Mouse (Mus musculus) megakaryocyte, embryonic 14.5 days (primary cell): ENCODE measurements around the gene Smim24. TPM values are rescaled to one million over a fixed set of nuclear protein-coding genes. Genes with fewer than 3 reads are reported as not detected.

Experiments
- H3K27me3 ChIP-seq: replicated peaks from 2 replicates; pipeline ENCODE3; 2012; ENCODE audit warnings: inconsistent platforms
- H3K36me3 ChIP-seq: replicated peaks from 2 replicates; pipeline ENCODE3; 2012; ENCODE audit warnings: low read length, inconsistent platforms, mixed read lengths
- H3K4me1 ChIP-seq: 2 replicates; pipeline ENCODE4 v1.6.1; 2012; ENCODE audit warnings: inconsistent platforms
- H3K4me3 ChIP-seq: replicated peaks from 2 replicates; pipeline ENCODE3; 2012; ENCODE audit warnings: moderate library complexity, mild to moderate bottlenecking, inconsistent platforms
- H3K9me3 ChIP-seq: 2 replicates; pipeline ENCODE4 v1.6.1; 2012; ENCODE audit warnings: inconsistent platforms
- FLI1 ChIP-seq: IDR thresholded peaks from 2 replicates; pipeline ENCODE4 v1.6.1; 2012; ENCODE audit warnings: low read length, inconsistent platforms, mixed read lengths
- GATA1 ChIP-seq: IDR thresholded peaks from 3 replicates; pipeline ENCODE4 v1.6.1; 2012; ENCODE audit warnings: mixed read lengths, low read length, inconsistent platforms, borderline replicate concordance
- polyA plus RNA-seq: library from polyadenylated mRNA; stranded (reverse); fragments of >175 nt; gene quantifications from 2 replicates; pipeline ENCODE4 v1.2.3, GENCODE M21; 2012; ENCODE audit warnings: low replicate concordance; ENCODE audit not compliant: insufficient read depth

Gene Smim24
- polyA plus RNA-seq, 1 experiment: 4.4 TPM

DNA sequence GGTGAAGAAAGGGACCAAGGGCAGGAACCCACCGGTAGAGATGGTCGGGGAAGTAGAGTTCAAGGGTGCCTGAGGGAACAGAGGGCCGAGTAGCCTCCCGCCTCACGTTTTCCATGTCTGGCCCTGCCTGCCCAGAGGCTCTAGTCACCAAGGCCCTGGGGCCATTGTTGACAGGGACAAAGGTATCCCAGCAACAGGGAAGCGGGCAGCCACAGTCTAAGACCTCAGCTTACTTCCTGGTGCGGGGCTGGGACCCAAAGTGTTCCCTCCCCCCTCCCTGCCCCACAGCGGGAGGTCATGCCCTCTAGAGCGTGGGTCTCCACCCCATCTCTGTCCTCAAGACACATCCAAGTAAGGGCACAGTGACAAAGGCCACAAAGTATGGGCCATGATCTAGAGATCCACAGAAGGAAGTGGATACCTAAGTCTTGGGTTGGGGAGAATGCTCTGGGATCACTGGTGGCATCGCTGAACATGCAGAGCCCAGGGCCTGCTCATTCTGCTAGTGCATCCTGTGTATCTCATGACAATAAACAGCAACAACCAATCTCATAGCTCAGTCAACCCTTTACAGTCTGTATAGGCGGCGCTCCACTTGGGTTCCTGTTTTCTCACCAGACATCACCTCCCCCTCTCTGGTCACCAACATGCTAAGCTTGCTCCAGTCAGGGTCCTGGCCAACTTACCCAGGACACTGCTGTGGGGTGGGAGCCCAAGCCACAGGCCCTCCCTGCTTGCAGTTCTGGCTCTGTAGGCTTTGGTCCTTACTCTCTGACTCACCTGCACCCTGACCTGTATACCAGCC, 27.0 kb upstream of the Smim24 start, which contains the start of gene 4930404N11Rik:
4930404N11Rik (minus strand) TSS at position 145 of the 805 bp plus-strand sequence.
- peaks cover 100% of the 10 kb centered on the region for H3K36me3 ChIP-seq
- H3K4me3 ChIP-seq: peak within 1 kb of the TSS; percentile 4
- H3K27me3 ChIP-seq: no peaks in the 10 kb centered on the region
- no peaks in the 10 kb centered on the region for H3K9me3 ChIP-seq
- TF ChIP-seq FLI1 (no peak), GATA1 (no peak)
- H3K4me1 ChIP-seq: peaks cover 81% of the 10 kb centered on the region

DNA sequence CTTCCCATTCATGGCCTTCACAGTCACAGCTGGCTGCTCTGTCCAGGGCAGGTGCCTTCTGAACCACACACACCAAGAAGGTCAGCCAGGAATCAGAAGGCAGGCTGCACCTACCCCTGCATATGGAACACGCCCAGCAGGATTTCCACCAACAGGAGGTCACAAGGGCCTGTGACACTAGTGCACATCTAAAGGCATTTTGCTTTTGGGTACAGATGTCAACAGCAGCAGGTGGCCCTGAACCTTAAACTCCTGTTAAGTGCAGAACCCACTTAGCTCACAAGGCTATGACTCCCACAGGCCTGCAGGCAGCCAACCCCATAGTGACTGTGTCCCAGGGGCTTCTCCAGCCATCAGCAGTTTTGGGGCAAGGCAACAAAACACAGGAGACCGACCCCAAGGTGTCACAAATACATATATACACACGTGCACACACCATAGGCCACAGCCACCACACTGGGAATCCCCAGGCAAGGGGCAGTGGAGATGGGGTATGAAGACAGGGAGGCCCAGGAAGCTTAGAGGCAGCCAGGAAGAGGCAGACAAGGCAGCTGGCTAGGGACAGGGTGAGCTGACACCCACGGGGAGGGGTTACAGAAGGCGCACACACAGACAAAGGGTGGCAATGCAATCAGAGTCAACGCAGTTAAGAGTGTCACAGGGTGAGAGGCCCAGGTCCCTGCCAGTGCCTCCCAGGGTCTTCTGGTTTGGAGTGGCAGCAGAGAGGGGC, 26.2 kb upstream of the Smim24 start:
- Histone ChIP-seq H3K4me3 (peak overlapping the region; percentile 38), H3K27me3 (no peaks in the 10 kb centered on the region), H3K4me1 (peaks cover 74% of the 10 kb centered on the region), H3K36me3 (peaks cover 100% of the 10 kb centered on the region), H3K9me3 (no peaks in the 10 kb centered on the region)
- TF ChIP-seq GATA1: no peak
- no peak for TF ChIP-seq FLI1

DNA sequence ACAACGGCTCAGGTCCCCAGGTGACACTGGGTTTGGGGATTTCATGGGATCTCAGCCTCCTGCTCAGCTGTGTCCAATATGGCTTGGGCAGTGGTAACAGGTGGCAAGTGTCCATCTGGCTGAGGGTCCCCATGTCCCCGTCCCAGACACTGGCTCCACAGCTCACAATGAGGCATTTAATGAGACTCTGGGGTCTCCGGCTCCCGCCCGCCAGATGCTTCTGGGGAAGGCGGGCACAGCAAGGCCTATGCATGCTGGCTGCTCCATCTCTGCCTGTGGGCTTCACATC, 25.7 kb upstream of the Smim24 start:
- TF ChIP-seq GATA1: no peak
- TF ChIP-seq FLI1: no peak
- H3K9me3 ChIP-seq: no peaks in the 10 kb centered on the region
- H3K4me3 ChIP-seq: no peak overlapping the region
- H3K36me3 ChIP-seq: peaks cover 100% of the 10 kb centered on the region
- H3K27me3 ChIP-seq: no peaks in the 10 kb centered on the region
- H3K4me1 ChIP-seq: peaks cover 73% of the 10 kb centered on the region

DNA sequence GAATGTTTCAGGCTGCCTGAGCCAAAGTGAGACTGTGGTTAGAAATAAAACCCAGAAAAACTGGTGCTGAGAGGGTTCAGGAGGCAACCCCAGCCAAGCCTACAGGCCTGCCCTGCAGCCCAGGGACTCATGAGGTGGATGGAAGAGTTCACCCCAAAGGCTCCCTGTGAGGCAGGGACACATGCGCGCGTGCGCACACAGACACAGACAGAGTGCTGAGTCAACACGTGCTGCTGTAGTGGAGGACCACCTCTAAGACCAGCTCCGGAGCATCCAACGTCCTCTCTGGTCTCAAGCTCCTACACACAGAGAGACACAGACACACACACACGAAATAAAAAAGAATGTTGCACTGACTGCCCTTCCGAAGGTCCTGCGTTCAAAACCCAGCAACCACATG, 17.5 kb upstream of the Smim24 start:
- H3K4me1 ChIP-seq: peaks cover 73% of the 10 kb centered on the region
- no peaks in the 10 kb centered on the region for H3K27me3 ChIP-seq
- H3K36me3 ChIP-seq: peaks cover 64% of the 10 kb centered on the region
- no peak for TF ChIP-seq GATA1
- TF ChIP-seq FLI1: no peak
- H3K4me3 ChIP-seq: peak overlapping the region; percentile 42
- no peaks in the 10 kb centered on the region for H3K9me3 ChIP-seq

DNA sequence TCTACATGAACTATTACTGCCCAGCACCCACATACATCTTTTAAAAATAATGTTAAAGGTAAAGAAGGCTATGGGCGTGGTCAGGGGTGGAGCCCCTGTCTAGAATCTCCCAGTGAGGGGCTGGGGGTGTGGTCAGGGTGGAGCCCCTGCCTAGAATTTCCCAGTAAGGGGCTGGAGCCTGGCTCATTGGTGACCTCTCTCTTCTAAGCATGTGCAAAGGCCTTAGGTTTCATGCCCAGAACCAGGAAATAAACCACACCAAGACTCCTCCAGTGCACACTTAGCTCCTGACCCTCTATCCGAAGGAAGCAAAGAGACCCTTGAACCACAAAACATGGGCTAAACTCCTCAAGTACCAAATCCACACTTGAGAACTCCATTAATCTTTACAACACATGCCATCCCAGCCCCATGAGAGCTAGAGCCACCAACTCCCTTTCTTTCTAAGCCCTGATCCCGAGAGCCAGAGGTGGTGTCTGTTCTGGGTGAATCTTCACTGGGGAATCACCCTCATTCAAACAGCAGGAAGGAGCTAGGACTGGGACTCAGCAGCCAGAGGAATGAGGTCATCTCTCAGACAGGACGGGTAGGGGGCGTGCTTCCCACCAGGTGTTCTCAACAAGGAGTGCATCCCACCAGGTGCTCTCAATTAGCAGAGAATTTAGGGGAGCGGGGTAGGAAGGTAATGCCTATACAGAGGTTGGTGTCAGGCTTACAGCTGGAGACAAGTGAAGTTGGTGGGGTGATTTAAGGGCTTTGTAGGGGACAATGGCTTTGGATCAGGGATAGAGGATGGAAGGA, 16.1 kb upstream of the Smim24 start:
- H3K4me1 ChIP-seq: peaks cover 87% of the 10 kb centered on the region
- H3K9me3 ChIP-seq: no peaks in the 10 kb centered on the region
- peaks cover 50% of the 10 kb centered on the region for H3K36me3 ChIP-seq
- TF ChIP-seq GATA1 (no peak), FLI1 (no peak)
- no peaks in the 10 kb centered on the region for H3K27me3 ChIP-seq
- H3K4me3 ChIP-seq: peak overlapping the region; percentile 95

DNA sequence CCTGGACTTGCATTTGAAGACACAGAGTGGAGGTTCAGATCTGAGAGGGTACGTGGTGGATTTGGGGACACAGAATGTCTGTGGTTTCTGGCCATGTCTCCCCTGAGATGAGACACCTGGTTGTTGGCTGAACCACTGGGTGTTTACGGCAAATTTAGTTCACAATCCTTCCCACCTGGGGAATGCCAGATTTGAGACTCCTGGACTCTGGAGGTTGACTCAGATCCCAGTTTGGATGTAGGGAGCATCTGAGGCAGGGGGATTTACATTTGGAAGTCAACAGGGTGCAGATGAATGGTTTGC, 15.5 kb upstream of the Smim24 start:
- TF ChIP-seq FLI1 (no peak), GATA1 (no peak)
- Histone ChIP-seq H3K36me3 (peaks cover 44% of the 10 kb centered on the region), H3K4me1 (peaks cover 87% of the 10 kb centered on the region), H3K27me3 (no peaks in the 10 kb centered on the region), H3K4me3 (peak overlapping the region; percentile 95), H3K9me3 (no peaks in the 10 kb centered on the region)

DNA sequence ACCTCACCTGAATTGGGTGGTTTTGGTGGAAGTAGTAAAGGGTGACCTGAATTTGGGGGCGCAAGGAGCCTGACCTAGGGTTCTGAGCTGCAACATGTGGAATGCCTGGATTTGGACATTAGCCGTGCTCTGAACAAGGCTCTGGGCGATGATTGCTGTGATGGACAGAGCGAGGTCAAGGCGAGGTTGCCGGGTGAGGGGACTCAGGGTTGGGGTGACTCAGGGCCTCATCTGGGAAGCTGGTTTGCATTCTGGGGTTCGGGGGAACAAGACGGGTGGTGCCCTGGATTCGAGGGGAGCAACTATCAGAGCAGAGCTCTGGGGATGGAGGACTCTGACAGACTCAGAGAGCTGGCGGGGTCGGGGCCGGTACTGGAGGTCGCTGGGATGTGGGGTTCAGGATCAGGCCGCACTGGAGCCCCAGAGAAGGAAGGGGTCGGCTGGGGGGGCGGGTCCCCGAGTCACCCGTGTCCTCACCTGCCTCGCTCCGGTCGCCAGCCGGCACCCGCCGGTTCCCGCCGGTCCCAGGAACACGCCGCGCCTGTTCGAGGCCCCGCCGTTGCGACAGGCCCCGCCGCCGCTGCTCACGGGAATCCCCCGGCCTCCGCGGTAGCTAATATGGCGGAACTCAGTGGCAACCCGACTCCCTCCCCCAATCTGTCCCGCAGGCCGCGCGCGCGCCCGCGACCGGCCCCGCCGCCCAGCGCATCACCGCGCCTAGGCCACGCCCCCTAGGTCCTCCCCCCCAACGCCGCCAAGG, 14.9 kb upstream of the Smim24 start, which contains the start of gene Fzr1:
Fzr1 (minus strand) TSS at position 724 of the 760 bp plus-strand sequence.
- Histone ChIP-seq H3K36me3 (peaks cover 38% of the 10 kb centered on the region), H3K27me3 (no peaks in the 10 kb centered on the region), H3K9me3 (no peaks in the 10 kb centered on the region), H3K4me1 (peaks cover 87% of the 10 kb centered on the region), H3K4me3 (peak within 1 kb of the TSS; percentile 95)
- TF ChIP-seq GATA1: no peak
- no peak for TF ChIP-seq FLI1

DNA sequence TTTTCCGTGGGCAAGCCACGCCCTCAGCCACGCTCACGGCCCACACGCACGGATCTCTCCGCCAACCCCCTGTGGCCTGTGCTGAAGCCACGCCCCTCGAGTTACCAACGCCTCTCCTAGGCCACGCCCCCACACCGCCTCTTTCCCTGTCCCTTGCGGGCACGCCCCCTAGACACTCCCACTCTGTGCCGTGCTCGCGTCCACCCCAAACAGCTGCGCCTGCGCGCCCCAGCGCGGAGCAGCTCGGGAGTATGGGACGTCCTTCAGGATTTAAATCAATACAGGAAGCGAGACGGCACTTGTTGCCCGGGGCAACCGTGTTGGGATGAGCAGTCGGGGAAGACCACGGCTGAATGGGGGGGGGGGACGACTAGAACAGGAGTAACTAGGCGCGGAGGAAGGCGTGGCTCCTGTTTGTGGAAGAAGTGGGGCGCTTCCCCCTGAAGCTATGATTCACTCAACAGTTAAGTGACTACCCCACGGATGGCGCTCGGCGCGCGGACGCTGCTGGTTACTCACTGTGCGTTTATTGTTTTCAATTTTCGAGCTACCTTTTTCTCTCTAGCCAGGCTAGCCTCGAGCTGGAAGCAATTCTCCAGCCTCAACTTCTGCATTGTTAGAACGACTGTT, 14.2 kb upstream of the Smim24 start:
- H3K4me3 ChIP-seq: peak overlapping the region; percentile 95
- H3K4me1 ChIP-seq: peaks cover 83% of the 10 kb centered on the region
- no peaks in the 10 kb centered on the region for H3K27me3 ChIP-seq
- no peaks in the 10 kb centered on the region for H3K9me3 ChIP-seq
- H3K36me3 ChIP-seq: peaks cover 31% of the 10 kb centered on the region
- TF ChIP-seq FLI1: 0 out of 2 replicates have a peak, but pooled peaks have one; percentile 21
- no peak for TF ChIP-seq GATA1

DNA sequence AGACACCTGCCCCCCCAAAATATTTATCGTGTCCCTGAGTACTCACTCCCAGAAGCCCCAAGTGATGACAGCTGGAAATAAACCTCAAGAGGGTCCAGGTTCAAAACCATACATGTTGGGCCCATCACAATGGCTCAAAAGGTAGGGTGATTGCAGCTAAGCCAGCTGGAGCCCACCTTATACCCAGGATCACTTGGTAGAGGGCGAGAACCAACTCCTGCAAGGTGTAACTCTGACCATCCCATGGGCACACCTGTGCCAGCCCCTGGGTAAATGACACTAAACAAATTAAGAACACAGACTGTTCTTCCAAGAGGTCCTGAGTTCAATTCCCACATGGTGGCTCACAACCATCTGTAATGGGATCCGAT, 13.7 kb upstream of the Smim24 start:
- no peaks in the 10 kb centered on the region for H3K9me3 ChIP-seq
- peak overlapping the region; percentile 95 for H3K4me3 ChIP-seq
- H3K4me1 ChIP-seq: peaks cover 78% of the 10 kb centered on the region
- peaks cover 26% of the 10 kb centered on the region for H3K36me3 ChIP-seq
- TF ChIP-seq FLI1 (no peak), GATA1 (no peak)
- no peaks in the 10 kb centered on the region for H3K27me3 ChIP-seq
